Mouse (Mus musculus): ENCODE results near the gene Synpr. TPM values are rescaled to one million over a fixed set of nuclear protein-coding genes. Genes with fewer than 3 reads are reported as not detected.

Synpr gene
- polyA plus RNA-seq, 1 experiment from 2014 or later: 11.6 TPM

GRCm38 (mm10) chr14:13358037-13358436 is 73.5 kb downstream of the Synpr start:
- no peak for ATAC-seq (ENCODE audit: low FRiP score)
- Histone ChIP-seq H3K36me3 (replicated peaks) (no peaks in the 10 kb centered on the region), H3K4me3 (replicated peaks) (no peak overlapping the region), H3K4me1 (peaks cover 3% of the 10 kb centered on the region; the same call in 1 of the 2 replicates), H3K9ac (no peak overlapping the region), H3K4me2 (no peak overlapping the region), H3K27me3 (no peaks in the 10 kb centered on the region), H3K9me3 (no peaks in the 10 kb centered on the region), H3K27ac (no peak overlapping the region)
- 75% methylated on average over 2 of the region's 2 CpGs for WGBS

GRCm38 (mm10) chr14:13361184-13361583 is 76.6 kb downstream of the Synpr start:
- no peak overlapping the region for H3K4me2 ChIP-seq
- ATAC-seq (ENCODE audit: low FRiP score): no peak
- H3K27ac ChIP-seq: no peak overlapping the region
- H3K9ac ChIP-seq: no peak overlapping the region
- peaks cover 5% of the 10 kb centered on the region; the same call in 1 of the 2 replicates for H3K4me1 ChIP-seq
- H3K4me3 ChIP-seq (replicated peaks): no peak overlapping the region
- no peaks in the 10 kb centered on the region for H3K27me3 ChIP-seq
- H3K36me3 ChIP-seq (replicated peaks): no peaks in the 10 kb centered on the region
- no peaks in the 10 kb centered on the region for H3K9me3 ChIP-seq

GRCm38 (mm10) chr14:13361642-13362041 is 77.1 kb downstream of the Synpr start:
- Histone ChIP-seq H3K36me3 (replicated peaks) (no peaks in the 10 kb centered on the region), H3K4me1 (peaks cover 5% of the 10 kb centered on the region; the same call in 1 of the 2 replicates), H3K27ac (no peak overlapping the region), H3K4me2 (no peak overlapping the region), H3K4me3 (replicated peaks) (no peak overlapping the region), H3K9ac (no peak overlapping the region), H3K27me3 (no peaks in the 10 kb centered on the region), H3K9me3 (no peaks in the 10 kb centered on the region)
- WGBS: 87% methylated on average over 3 of the region's 3 CpGs
- ATAC-seq (ENCODE audit: low FRiP score): no peak

GRCm38 (mm10) chr14:13368309-13368708 is 83.7 kb downstream of the Synpr start:
- 73% methylated on average over 3 of the region's 3 CpGs for WGBS
- no peak overlapping the region for H3K9ac ChIP-seq
- H3K4me2 ChIP-seq: no peak overlapping the region
- no peaks in the 10 kb centered on the region for H3K27me3 ChIP-seq
- H3K4me1 ChIP-seq: no peaks in the 10 kb centered on the region; the same call in 1 of the 2 replicates
- no peak overlapping the region for H3K4me3 ChIP-seq (replicated peaks)
- no peaks in the 10 kb centered on the region for H3K9me3 ChIP-seq
- ATAC-seq (ENCODE audit: low FRiP score): no peak
- H3K27ac ChIP-seq: no peak overlapping the region
- no peaks in the 10 kb centered on the region for H3K36me3 ChIP-seq (replicated peaks)

- Histone ChIP-seq H3K4me3 (replicated peaks) (no peak overlapping the region), H3K27me3 (no peaks in the 10 kb centered on the region), H3K4me2 (no peak overlapping the region), H3K27ac (no peak overlapping the region), H3K4me1 (no peaks in the 10 kb centered on the region), H3K9ac (no peak overlapping the region), H3K9me3 (no peaks in the 10 kb centered on the region), H3K36me3 (replicated peaks) (no peaks in the 10 kb centered on the region)
- WGBS: 42% methylated on average over 7 of the region's 7 CpGs
- no peak for ATAC-seq (ENCODE audit: low FRiP score)
Measured at GRCm38 (mm10) chr14:13389081-13389480, 104.5 kb downstream of the Synpr start.

GRCm38 (mm10) chr14:13389954-13390353 is 105.4 kb downstream of the Synpr start:
- Histone ChIP-seq H3K9me3 (no peaks in the 10 kb centered on the region), H3K4me2 (no peak overlapping the region), H3K36me3 (replicated peaks) (no peaks in the 10 kb centered on the region), H3K27ac (no peak overlapping the region), H3K27me3 (no peaks in the 10 kb centered on the region), H3K4me1 (no peaks in the 10 kb centered on the region), H3K9ac (no peak overlapping the region), H3K4me3 (replicated peaks) (no peak overlapping the region)
- no peak for ATAC-seq (ENCODE audit: low FRiP score)
- 82% methylated on average over 5 of the region's 5 CpGs for WGBS

- H3K4me2 ChIP-seq: no peak overlapping the region
- 64% methylated on average over 6 of the region's 6 CpGs for WGBS
- H3K36me3 ChIP-seq (replicated peaks): no peaks in the 10 kb centered on the region
- H3K9me3 ChIP-seq: no peaks in the 10 kb centered on the region
- no peak overlapping the region for H3K27ac ChIP-seq
- H3K4me1 ChIP-seq: no peaks in the 10 kb centered on the region
- no peak for ATAC-seq (ENCODE audit: low FRiP score)
- H3K27me3 ChIP-seq: no peaks in the 10 kb centered on the region
- H3K4me3 ChIP-seq (replicated peaks): no peak overlapping the region
- no peak overlapping the region for H3K9ac ChIP-seq
Measured at GRCm38 (mm10) chr14:13399226-13400020, 114.8 kb downstream of the Synpr start.

GRCm38 (mm10) chr14:13411636-13412035 is 127.1 kb downstream of the Synpr start:
- Histone ChIP-seq H3K36me3 (replicated peaks) (no peaks in the 10 kb centered on the region), H3K9ac (no peak overlapping the region), H3K9me3 (no peaks in the 10 kb centered on the region), H3K27me3 (no peaks in the 10 kb centered on the region), H3K4me3 (replicated peaks) (no peak overlapping the region), H3K4me1 (no peaks in the 10 kb centered on the region), H3K4me2 (no peak overlapping the region), H3K27ac (no peak overlapping the region)
- ATAC-seq (ENCODE audit: low FRiP score): no peak
- 93% methylated on average over 1 of the region's 1 CpGs for WGBS

- Histone ChIP-seq H3K36me3 (replicated peaks) (no peaks in the 10 kb centered on the region), H3K4me1 (no peaks in the 10 kb centered on the region), H3K27ac (no peak overlapping the region), H3K4me2 (no peak overlapping the region), H3K9ac (no peak overlapping the region), H3K27me3 (no peaks in the 10 kb centered on the region), H3K9me3 (no peaks in the 10 kb centered on the region), H3K4me3 (replicated peaks) (no peak overlapping the region)
- ATAC-seq (ENCODE audit: low FRiP score): no peak
- 85% methylated on average over 6 of the region's 6 CpGs for WGBS
Measured at GRCm38 (mm10) chr14:13440723-13441122, 156.1 kb downstream of the Synpr start.

GRCm38 (mm10) chr14:13444908-13445307 is 160.3 kb downstream of the Synpr start:
- Histone ChIP-seq H3K27me3 (no peaks in the 10 kb centered on the region), H3K4me1 (no peaks in the 10 kb centered on the region), H3K4me3 (replicated peaks) (no peak overlapping the region), H3K4me2 (no peak overlapping the region), H3K36me3 (replicated peaks) (no peaks in the 10 kb centered on the region), H3K9me3 (no peaks in the 10 kb centered on the region), H3K27ac (no peak overlapping the region), H3K9ac (no peak overlapping the region)
- ATAC-seq (ENCODE audit: low FRiP score): no peak
- WGBS: 12% methylated on average over 2 of the region's 2 CpGs

GRCm38 (mm10) chr14:13453461-13454204 is 169.1 kb downstream of the Synpr start:
- 58% methylated on average over 3 of the region's 3 CpGs for WGBS
- H3K4me1 ChIP-seq: peaks cover 12% of the 10 kb centered on the region
- H3K9me3 ChIP-seq: no peaks in the 10 kb centered on the region
- ATAC-seq (ENCODE audit: low FRiP score): peak; percentile 55
- no peaks in the 10 kb centered on the region for H3K36me3 ChIP-seq (replicated peaks)
- H3K9ac ChIP-seq: no peak overlapping the region
- no peak overlapping the region for H3K4me2 ChIP-seq
- no peaks in the 10 kb centered on the region for H3K27me3 ChIP-seq
- no peak overlapping the region for H3K4me3 ChIP-seq (replicated peaks)
- peak overlapping the region; percentile 50 for H3K27ac ChIP-seq

- peak; percentile 68; the same call in 1 of the 2 replicates for ATAC-seq (ENCODE audit: low FRiP score)
- H3K4me2 ChIP-seq: no peak overlapping the region
- peaks cover 12% of the 10 kb centered on the region for H3K4me1 ChIP-seq
- no peaks in the 10 kb centered on the region for H3K27me3 ChIP-seq
- H3K9me3 ChIP-seq: no peaks in the 10 kb centered on the region
- no peak overlapping the region for H3K27ac ChIP-seq
- no peak overlapping the region for H3K4me3 ChIP-seq (replicated peaks)
- no peak overlapping the region for H3K9ac ChIP-seq
- no peaks in the 10 kb centered on the region for H3K36me3 ChIP-seq (replicated peaks)
Measured at GRCm38 (mm10) chr14:13454991-13455390, 170.4 kb downstream of the Synpr start.

- Histone ChIP-seq H3K9me3 (no peaks in the 10 kb centered on the region), H3K4me2 (no peak overlapping the region), H3K4me3 (replicated peaks) (no peak overlapping the region), H3K27ac (no peak overlapping the region), H3K4me1 (peaks cover 6% of the 10 kb centered on the region), H3K27me3 (no peaks in the 10 kb centered on the region), H3K9ac (no peak overlapping the region), H3K36me3 (replicated peaks) (no peaks in the 10 kb centered on the region)
- ATAC-seq (ENCODE audit: low FRiP score): no peak
- 21% methylated on average over 1 of the region's 1 CpGs for WGBS
Measured at GRCm38 (mm10) chr14:13459333-13459732, 174.8 kb downstream of the Synpr start.

All from forebrain, embryonic 12.5 days (tissue).